Mouse (Mus musculus) hindbrain, embryonic 13.5 days (tissue): ENCODE measurements at regions not wholly inside any gene's neighbourhood (a gene's known extent, or its start where the extent isn't known, plus 50 kb on each side); places are given as distances from the start of the nearest gene placed in this dataset.

Source experiments
- ATAC-seq: fragments of 200-750 bp; cut with Nextera tagmentation; 2 replicates; pipeline ENCODE4 v1.8.0; 2017; ENCODE audit warnings: moderate TSS enrichment; ENCODE audit not compliant: low FRiP score
- H3K27ac ChIP-seq: fragments of 300-500 bp; sonication (generic); 2 replicates; pipeline ENCODE4 v1.5.1; 2015; ENCODE audit warnings: inconsistent platforms, mild to moderate bottlenecking, moderate library complexity
- H3K27me3 ChIP-seq: fragments of 300-500 bp; sonication (generic); 2 replicates; pipeline ENCODE4 v1.6.1; 2015; ENCODE audit warnings: mild to moderate bottlenecking, inconsistent platforms
- H3K36me3 ChIP-seq: fragments of 300-500 bp; sonication (generic); 2 replicates; pipeline ENCODE4 v1.6.1; 2015; ENCODE audit warnings: mild to moderate bottlenecking, inconsistent platforms
- H3K4me1 ChIP-seq: fragments of 300-500 bp; sonication (generic); replicated peaks from 2 replicates; pipeline ENCODE4 v1.6.1; 2015; ENCODE audit warnings: inconsistent platforms
- H3K4me2 ChIP-seq: fragments of 300-500 bp; sonication (generic); 2 replicates; pipeline ENCODE4 v1.6.1; 2015; ENCODE audit warnings: inconsistent platforms, mild to moderate bottlenecking, moderate library complexity
- H3K4me3 ChIP-seq: fragments of 300-500 bp; sonication (generic); 2 replicates; pipeline ENCODE4 v1.5.1; 2015; ENCODE audit warnings: mild to moderate bottlenecking, inconsistent platforms
- H3K9ac ChIP-seq: fragments of 300-500 bp; sonication (generic); 2 replicates; pipeline ENCODE4 v1.6.1; 2015; ENCODE audit warnings: mild to moderate bottlenecking, inconsistent platforms
- H3K9me3 ChIP-seq: fragments of 300-500 bp; sonication (generic); 2 replicates; pipeline ENCODE4 v1.6.1; 2016; ENCODE audit warnings: inconsistent platforms
- WGBS: fragments of 180-500 bp; shearing (Covaris S2); methylation state at CpG from one replicate; pipeline ENCODE4 v1.1.7; 2015; 5-methylcytosine and 5-hydroxymethylcytosine counted together

DNA sequence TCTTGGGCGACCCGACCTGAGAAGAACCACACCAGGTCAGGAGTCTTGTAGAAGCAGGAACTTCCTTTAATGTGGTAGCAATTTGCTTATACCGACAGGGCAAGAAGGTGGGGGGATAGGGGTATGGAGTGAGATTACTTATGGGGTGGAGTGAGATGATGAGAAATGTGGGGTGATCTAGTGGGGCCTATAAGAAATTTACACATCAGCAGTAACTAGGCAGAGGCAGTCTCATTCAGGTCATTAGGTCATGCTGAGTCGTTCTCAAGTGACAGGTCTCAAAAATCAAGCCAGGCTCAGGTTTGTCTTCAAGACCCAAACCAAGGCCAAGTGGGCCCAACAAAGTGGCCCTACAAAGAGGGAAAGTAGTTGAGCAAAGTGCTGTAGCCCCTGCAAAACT lies 889.1 kb downstream of the 5730522E02Rik start:
- no peak for ATAC-seq

DNA sequence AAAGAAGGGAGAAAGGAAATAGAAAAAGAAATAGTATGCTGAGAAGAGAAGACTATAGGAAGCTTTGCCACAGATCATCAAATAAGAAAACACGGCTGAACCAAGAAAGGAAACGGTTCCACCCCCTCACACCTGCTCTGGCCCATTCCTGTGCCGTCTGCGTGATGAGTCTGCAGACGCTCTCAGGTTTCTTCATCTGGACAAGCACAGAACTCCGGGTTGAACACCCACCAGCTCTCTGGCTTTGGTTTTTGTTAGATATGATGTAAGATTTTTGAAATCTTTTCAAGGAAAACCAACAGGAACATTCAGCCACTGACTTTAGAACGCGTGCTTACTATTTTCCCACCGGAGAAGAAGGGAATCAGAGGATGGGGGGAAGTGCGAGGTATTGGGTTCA lies 895.9 kb downstream of the 5730522E02Rik start:
- Histone ChIP-seq H3K4me2 (no peak overlapping the region), H3K27ac (no peak overlapping the region), H3K9ac (peak overlapping the region; percentile 13; the same call in 1 of the 2 replicates), H3K36me3 (no peaks in the 10 kb centered on the region), H3K9me3 (no peaks in the 10 kb centered on the region), H3K27me3 (no peaks in the 10 kb centered on the region), H3K4me1 (peaks cover 12% of the 10 kb centered on the region), H3K4me3 (no peak overlapping the region)
- 77% methylated on average over 10 of the region's 10 CpGs for WGBS
- no peak for ATAC-seq

More for the DNA sequence above, 889.1 kb downstream of the 5730522E02Rik start:
- H3K9me3 ChIP-seq, result no peaks in the 10 kb centered on the region
- H3K36me3 ChIP-seq, result no peaks in the 10 kb centered on the region
- H3K27ac ChIP-seq, result no peak overlapping the region
- no peak overlapping the region for H3K9ac ChIP-seq
- no peak overlapping the region for H3K4me2 ChIP-seq
- H3K4me3 ChIP-seq, result no peak overlapping the region
- WGBS, result 93% methylated on average over 4 of the region's 4 CpGs
- no peaks in the 10 kb centered on the region for H3K4me1 ChIP-seq
- H3K27me3 ChIP-seq, result no peaks in the 10 kb centered on the region

- 0 out of 2 replicates have a peak overlapping the region, but pooled peaks have one; percentile 26 for H3K9ac ChIP-seq
- no peaks in the 10 kb centered on the region for H3K9me3 ChIP-seq
- ATAC-seq, result no peak
- H3K4me3 ChIP-seq, result no peak overlapping the region
- no peaks in the 10 kb centered on the region for H3K36me3 ChIP-seq
- H3K4me2 ChIP-seq, result 0 out of 2 replicates have a peak overlapping the region, but pooled peaks have one; percentile 21
- H3K27ac ChIP-seq, result no peak overlapping the region
- H3K27me3 ChIP-seq, result no peaks in the 10 kb centered on the region
- 19% methylated on average over 8 of the region's 8 CpGs for WGBS
- peaks cover 12% of the 10 kb centered on the region for H3K4me1 ChIP-seq
Measured at GRCm38 (mm10) chr11:25313879-25314278, 896.7 kb downstream of the 5730522E02Rik start.

DNA sequence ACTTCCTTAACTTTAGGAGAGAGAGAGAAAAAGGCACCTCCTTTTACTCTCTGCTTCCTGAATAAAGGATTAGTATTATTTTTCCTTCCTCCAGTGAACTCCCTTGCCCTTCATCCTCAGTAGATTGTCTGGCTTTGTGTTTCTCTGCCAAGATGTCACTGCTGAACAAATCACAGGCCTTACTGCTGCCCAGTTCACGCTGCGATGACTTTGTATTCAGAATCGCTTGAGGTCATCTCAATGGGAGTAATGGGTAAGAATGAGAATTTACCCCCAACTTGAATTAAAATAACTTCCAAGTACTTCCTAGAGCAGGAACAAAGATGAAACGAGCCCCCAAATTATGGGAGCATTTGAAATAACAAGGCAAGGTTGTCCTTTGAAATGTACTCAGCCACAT lies 897.3 kb downstream of the 5730522E02Rik start:
- no peaks in the 10 kb centered on the region for H3K27me3 ChIP-seq
- no peak overlapping the region for H3K9ac ChIP-seq
- H3K9me3 ChIP-seq, result no peaks in the 10 kb centered on the region
- H3K4me1 ChIP-seq, result peaks cover 12% of the 10 kb centered on the region
- no peak for ATAC-seq
- no peak overlapping the region for H3K4me2 ChIP-seq
- H3K36me3 ChIP-seq, result no peaks in the 10 kb centered on the region
- no peak overlapping the region for H3K27ac ChIP-seq
- H3K4me3 ChIP-seq, result no peak overlapping the region
- 16% methylated on average over 4 of the region's 4 CpGs for WGBS

- no peaks in the 10 kb centered on the region for H3K9me3 ChIP-seq
Measured at GRCm38 (mm10) chr11:25310754-25311153, 899.8 kb downstream of the 5730522E02Rik start.

DNA sequence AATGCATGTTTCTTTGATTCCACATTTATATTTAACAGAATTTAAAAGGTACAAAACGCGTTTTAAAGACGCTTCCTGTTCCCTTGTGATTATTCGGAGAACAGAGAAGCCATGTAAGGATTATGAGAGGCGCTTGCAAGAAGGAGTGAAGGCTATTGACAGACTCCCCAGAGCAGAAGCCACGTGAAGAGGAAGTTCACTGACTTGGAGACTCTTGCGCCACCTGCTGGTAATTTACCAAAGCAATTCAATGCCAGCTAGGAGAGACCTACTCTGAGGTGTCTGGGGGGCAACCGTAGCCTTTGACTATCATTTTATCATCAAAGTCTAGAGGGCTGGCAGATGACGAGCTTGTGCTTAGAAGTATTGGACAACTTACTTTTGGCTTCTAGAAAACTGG lies 909.4 kb downstream of the 5730522E02Rik start:
- Histone ChIP-seq H3K36me3 (no peaks in the 10 kb centered on the region), H3K4me1 (no peaks in the 10 kb centered on the region), H3K9me3 (no peaks in the 10 kb centered on the region), H3K4me3 (no peak overlapping the region), H3K27me3 (no peaks in the 10 kb centered on the region), H3K9ac (no peak overlapping the region), H3K27ac (no peak overlapping the region), H3K4me2 (no peak overlapping the region)
- ATAC-seq, result no peak
- 30% methylated on average over 9 of the region's 9 CpGs for WGBS

More at GRCm38 (mm10) chr11:25310754-25311153, 899.8 kb downstream of the 5730522E02Rik start:
- ATAC-seq, result no peak
- H3K36me3 ChIP-seq, result no peaks in the 10 kb centered on the region
- WGBS, result 72% methylated on average over 3 of the region's 3 CpGs
- H3K9ac ChIP-seq, result no peak overlapping the region
- no peak overlapping the region for H3K27ac ChIP-seq
- peaks cover 12% of the 10 kb centered on the region for H3K4me1 ChIP-seq
- no peak overlapping the region for H3K4me2 ChIP-seq
- H3K4me3 ChIP-seq, result no peak overlapping the region
- H3K27me3 ChIP-seq, result no peaks in the 10 kb centered on the region

GRCm38 (mm10) chr11:25288346-25288745 lies 922.2 kb downstream of the 5730522E02Rik start:
- no peaks in the 10 kb centered on the region for H3K36me3 ChIP-seq
- WGBS, result 72% methylated on average over 13 of the region's 13 CpGs
- peaks cover 8% of the 10 kb centered on the region; the same call in 1 of the 2 replicates for H3K4me1 ChIP-seq
- H3K4me2 ChIP-seq, result no peak overlapping the region
- H3K9ac ChIP-seq, result no peak overlapping the region
- no peaks in the 10 kb centered on the region for H3K27me3 ChIP-seq
- no peak overlapping the region for H3K4me3 ChIP-seq
- H3K27ac ChIP-seq, result no peak overlapping the region
- ATAC-seq, result no peak
- no peaks in the 10 kb centered on the region for H3K9me3 ChIP-seq

GRCm38 (mm10) chr11:25287458-25288247 lies 922.9 kb downstream of the 5730522E02Rik start:
- H3K27me3 ChIP-seq, result no peaks in the 10 kb centered on the region
- H3K9me3 ChIP-seq, result no peaks in the 10 kb centered on the region
- no peak overlapping the region for H3K9ac ChIP-seq
- 81% methylated on average over 13 of the region's 13 CpGs for WGBS
- H3K4me2 ChIP-seq, result no peak overlapping the region
- peaks cover 8% of the 10 kb centered on the region; the same call in 1 of the 2 replicates for H3K4me1 ChIP-seq
- no peak overlapping the region for H3K4me3 ChIP-seq
- no peak overlapping the region for H3K27ac ChIP-seq
- H3K36me3 ChIP-seq, result no peaks in the 10 kb centered on the region
- ATAC-seq, result no peak

GRCm38 (mm10) chr11:25269936-25270540 lies 940.5 kb downstream of the 5730522E02Rik start:
- Histone ChIP-seq H3K4me3 (no peak overlapping the region), H3K4me1 (peaks cover 8% of the 10 kb centered on the region; the same call in 1 of the 2 replicates), H3K27me3 (no peaks in the 10 kb centered on the region), H3K27ac (0 out of 2 replicates have a peak overlapping the region, but pooled peaks have one; percentile 26), H3K9me3 (0 out of 2 replicates have a peak, but pooled peaks cover 4% of the 10 kb centered on the region), H3K4me2 (no peak overlapping the region), H3K9ac (0 out of 2 replicates have a peak overlapping the region, but pooled peaks have one; percentile 9), H3K36me3 (no peaks in the 10 kb centered on the region)
- ATAC-seq, result no peak
- WGBS, result 10% methylated on average over 7 of the region's 7 CpGs

DNA sequence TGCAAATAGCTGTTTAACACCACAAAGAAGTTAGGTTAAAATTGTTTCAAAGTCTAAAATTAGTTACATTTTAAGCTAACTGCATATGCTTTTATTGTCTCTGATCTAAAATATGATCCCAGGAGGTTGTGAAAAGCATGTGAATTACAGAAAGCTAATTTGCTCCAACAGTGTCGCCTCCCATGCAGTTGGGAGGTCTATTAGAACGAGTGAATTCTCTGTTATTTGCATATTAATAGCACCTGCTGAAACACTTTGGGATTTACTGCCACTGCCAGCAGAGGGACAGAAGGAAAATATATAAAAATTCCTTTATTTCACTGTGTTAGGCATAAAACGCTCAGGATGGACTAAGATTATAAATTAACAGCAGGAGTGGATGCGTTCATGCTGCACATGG lies 947.7 kb downstream of the 5730522E02Rik start:
- Histone ChIP-seq H3K27ac (no peak overlapping the region), H3K9ac (no peak overlapping the region), H3K4me3 (no peak overlapping the region), H3K4me1 (0 out of 2 replicates have a peak, but pooled peaks cover 3% of the 10 kb centered on the region), H3K27me3 (no peaks in the 10 kb centered on the region), H3K9me3 (0 out of 2 replicates have a peak, but pooled peaks cover 4% of the 10 kb centered on the region), H3K36me3 (no peaks in the 10 kb centered on the region), H3K4me2 (no peak overlapping the region)
- ATAC-seq, result no peak
- WGBS, result 24% methylated on average over 4 of the region's 4 CpGs

- Histone ChIP-seq H3K9me3 (no peaks in the 10 kb centered on the region), H3K4me2 (no peak overlapping the region), H3K4me1 (0 out of 2 replicates have a peak, but pooled peaks cover 3% of the 10 kb centered on the region), H3K27me3 (no peaks in the 10 kb centered on the region), H3K27ac (no peak overlapping the region), H3K9ac (no peak overlapping the region), H3K36me3 (no peaks in the 10 kb centered on the region), H3K4me3 (no peak overlapping the region)
- 86% methylated on average over 1 of the region's 1 CpGs for WGBS
- no peak for ATAC-seq
Measured at GRCm38 (mm10) chr11:25259691-25260090, 950.9 kb downstream of the 5730522E02Rik start.

GRCm38 (mm10) chr11:25233360-25233890 lies 977.1 kb downstream of the 5730522E02Rik start:
- 0 out of 2 replicates have a peak, but pooled peaks cover 4% of the 10 kb centered on the region for H3K4me1 ChIP-seq
- WGBS, result 64% methylated on average over 4 of the region's 4 CpGs
- no peak overlapping the region for H3K27ac ChIP-seq
- no peaks in the 10 kb centered on the region for H3K27me3 ChIP-seq
- H3K9ac ChIP-seq, result no peak overlapping the region
- H3K4me2 ChIP-seq, result no peak overlapping the region
- H3K9me3 ChIP-seq, result no peaks in the 10 kb centered on the region
- ATAC-seq, result no peak
- H3K4me3 ChIP-seq, result no peak overlapping the region
- H3K36me3 ChIP-seq, result no peaks in the 10 kb centered on the region
